In genomic region chr17:48512614-48513281, GRCm38 (mm10) we compare ENCODE assay signal across 9 mouse cellular contexts. TPM values are rescaled to one million over a fixed set of nuclear protein-coding genes. Genes with fewer than 3 reads are reported as not detected.
DNase-seq lines count a peak whose midpoint lies in the region; ATAC-seq lines count a peak whose summit lies in the region.
"Had no signal": no experiment of that assay in that cellular context is flagged by ENCODE, and none has a peak within 500 bp of the region (broad histone marks: within the 10 kb centered on the region; RNA-seq: fewer than 3 reads in every experiment).

No protein-coding gene starts in this region.

- no peak for DNase-seq in heart, embryonic 10.5 days (ENCODE audit: low spot score)
- no peak for DNase-seq in heart, adult 8-10 months (ENCODE audit: low spot score)
- no peak for DNase-seq in forebrain, embryonic 10.5 days (ENCODE audit: extremely low spot score, low spot score)
- no peak for DNase-seq in limb, embryonic 10.5 days (ENCODE audit: low spot score)
- no peak for DNase-seq in adipocyte (ENCODE audit: low spot score)
- DNase-seq in cerebellum, adult 9-11 months = no peak
- DNase-seq in left cerebral cortex, postnatal 25 days (ENCODE audit: low spot score in 2 of 2) = no peak
- DNase-seq: layer of hippocampus, adult 9-11 months had no signal

- H3K27me3 ChIP-seq in heart, embryonic 10.5 days (ENCODE audit: insufficient read depth, poor library complexity, severe bottlenecking) = no peaks in the 10 kb centered on the region
- no peaks in the 10 kb centered on the region; the same call in 1 of the 2 replicates for H3K27me3 ChIP-seq in forebrain, embryonic 10.5 days (ENCODE audit: poor library complexity, severe bottlenecking)
- H3K27me3 ChIP-seq in limb, embryonic 10.5 days (ENCODE audit: low read depth, poor library complexity, severe bottlenecking) = no peaks in the 10 kb centered on the region
- H3K27me3 ChIP-seq in neural tube, embryonic 15.5 days (replicated peaks) = no peaks in the 10 kb centered on the region

- H3K27ac ChIP-seq in heart, embryonic 10.5 days = 0 out of 2 replicates have a peak overlapping the region, but pooled peaks have one; percentile 18
- H3K27ac ChIP-seq in forebrain, embryonic 10.5 days = peak overlapping the region; percentile 57
- peak overlapping the region; percentile 69 for H3K27ac ChIP-seq in limb, embryonic 10.5 days
- 0 out of 2 replicates have a peak overlapping the region, but pooled peaks have one; percentile 13 for H3K27ac ChIP-seq in neural tube, embryonic 15.5 days (replicated peaks)

- H3K4me1 ChIP-seq in heart, embryonic 10.5 days = peaks cover 6% of the 10 kb centered on the region
- H3K4me1 ChIP-seq in forebrain, embryonic 10.5 days = peaks cover 18% of the 10 kb centered on the region
- H3K4me1 ChIP-seq in limb, embryonic 10.5 days = peaks cover 25% of the 10 kb centered on the region
- H3K4me1 ChIP-seq in neural tube, embryonic 15.5 days = peaks cover 10% of the 10 kb centered on the region

- no peak overlapping the region for H3K4me3 ChIP-seq in heart, embryonic 10.5 days
- H3K4me3 ChIP-seq in forebrain, embryonic 10.5 days = no peak overlapping the region
- H3K4me3 ChIP-seq in limb, embryonic 10.5 days = no peak overlapping the region
- no peak overlapping the region for H3K4me3 ChIP-seq in neural tube, embryonic 15.5 days (replicated peaks)

- intact Hi-C loops in left cerebral cortex, postnatal 25 days (cut with DNase I) = no loop called here

- peak; percentile 90 for ATAC-seq in neural tube, embryonic 15.5 days (ENCODE audit: low FRiP score)

- H3K9ac ChIP-seq in neural tube, embryonic 15.5 days (replicated peaks) = no peak overlapping the region

- WGBS in heart, embryonic 10.5 days = 34% methylated on average over 18 of the region's 18 CpGs
- 43% methylated on average over 18 of the region's 18 CpGs for WGBS in forebrain, embryonic 10.5 days
- 44% methylated on average over 18 of the region's 18 CpGs for whole genome bisulfite sequencing in limb, embryonic 10.5 days
- WGBS in neural tube, embryonic 15.5 days = 25% methylated on average over 18 of the region's 18 CpGs

- no peaks in the 10 kb centered on the region for H3K9me3 ChIP-seq in heart, embryonic 10.5 days
- no peaks in the 10 kb centered on the region for H3K9me3 ChIP-seq in forebrain, embryonic 10.5 days
- H3K9me3 ChIP-seq in limb, embryonic 10.5 days (replicated peaks) = no peaks in the 10 kb centered on the region
- no peaks in the 10 kb centered on the region for H3K9me3 ChIP-seq in neural tube, embryonic 15.5 days (replicated peaks)

- peak overlapping the region; percentile 13 for H3K4me2 ChIP-seq in neural tube, embryonic 15.5 days

- H3K36me3 ChIP-seq in heart, embryonic 10.5 days = no peaks in the 10 kb centered on the region
- no peaks in the 10 kb centered on the region for H3K36me3 ChIP-seq in forebrain, embryonic 10.5 days (replicated peaks)
- H3K36me3 ChIP-seq in limb, embryonic 10.5 days = no peaks in the 10 kb centered on the region
- no peaks in the 10 kb centered on the region for H3K36me3 ChIP-seq in neural tube, embryonic 15.5 days

RNA-seq across cellular contexts. Expression of gene Unc5cl, which starts 58.0 kb away (rescaled TPM):
- 0.20 and 0.26 TPM in 2 replicates for polyA plus RNA-seq in heart, embryonic 10.5 days (2016; fragmentation: Nextera tagmentation; extraction: Ambion mirVana)
- total RNA-seq in heart, adult 8-10 months (2022) = not detected
- 0.07 and 0.27 TPM in 2 replicates for polyA plus RNA-seq in forebrain, embryonic 10.5 days (2016; fragmentation: Nextera tagmentation; extraction: Ambion mirVana)
- 0.06 and 0.13 TPM in 2 replicates for polyA plus RNA-seq in limb, embryonic 10.5 days (2016; fragmentation: Nextera tagmentation; extraction: Ambion mirVana)
- polyA plus RNA-seq in neural tube, embryonic 15.5 days (2015; fragmentation: Nextera tagmentation; extraction: Ambion mirVana) = 0.18 and 4.4 TPM in 2 replicates
- total RNA-seq in left cerebral cortex, postnatal 25 days (2021) = under 1 TPM; 0.11 to 0.27 TPM

Comparison
In these comparisons a context has a peak if more than half of its experiments do, and no peak if none do; other contexts are left out.
1. H3K27ac ChIP-seq: peak in every context shown above with its lines; median percentile 69 in limb, embryonic 10.5 days; 57 in forebrain, embryonic 10.5 days; 18 in heart, embryonic 10.5 days; 13 in neural tube, embryonic 15.5 days.